20 mouse cellular contexts compared by ENCODE assay signal in genomic region chr9:58454886-58455285, GRCm38 (mm10). TPM values are rescaled to one million over a fixed set of nuclear protein-coding genes. Genes with fewer than 3 reads are reported as not detected.
DNase-seq lines count a peak whose midpoint lies in the region; ATAC-seq and TF ChIP-seq lines count a peak whose summit lies in the region.
"Had no signal": no experiment of that assay in that cellular context is flagged by ENCODE, and none has a peak within 500 bp of the region (broad histone marks: within the 10 kb centered on the region; RNA-seq: fewer than 3 reads in every experiment).

No protein-coding gene starts in this region.

- peak; percentile 79 for DNase-seq in kidney, adult 11 months
- peak; percentile 100 for DNase-seq in R1 (ENCODE audit: low read depth, low spot score)
- DNase-seq in kidney, postnatal 10 days = peak; percentile 18
- no peak for DNase-seq in natural killer cell, adult 2 months (ENCODE audit: low spot score in 2 of 2)
- no peak for DNase-seq in gastrocnemius, postnatal 4 days (ENCODE audit: low spot score in 2 of 2)
- DNase-seq: adrenal gland, adult 2 months; cerebellum, adult 2 months; gastrocnemius, postnatal 10 days; heart, postnatal 14 days; lung, postnatal 10 days; thymus, adult 18-20 months had no signal

- H3K27me3 ChIP-seq in kidney, embryonic 15.5 days = 0 out of 2 replicates have a peak, but pooled peaks cover 3% of the 10 kb centered on the region
- H3K27me3 ChIP-seq in C2C12 (ENCODE audit: control insufficient read depth, insufficient read depth, insufficient read length) = no peaks in the 10 kb centered on the region
- H3K27me3 ChIP-seq: embryonic facial prominence, embryonic 15.5 days; neural tube, embryonic 12.5 days; Patski had no signal

- H3ac ChIP-seq in C2C12 (ENCODE audit: control insufficient read depth, insufficient read length, low read depth) = no peak overlapping the region

- TF ChIP-seq CTCF in C2C12 (IDR thresholded peaks at IDR 0.05; ENCODE audit: control insufficient read depth, insufficient read depth, insufficient read length) = no peak

- no peak overlapping the region for H3K4me3 ChIP-seq in kidney, embryonic 15.5 days (replicated peaks)
- peak overlapping the region; percentile 34 for H3K4me3 ChIP-seq in C2C12 (ENCODE audit: insufficient read depth, poor library complexity, severe bottlenecking)
- H3K4me3 ChIP-seq: embryonic facial prominence, embryonic 15.5 days; heart, embryonic 10.5 days; layer of hippocampus, adult 2 months; limb, embryonic 12.5 days; liver, embryonic 15.5 days; neural tube, embryonic 12.5 days had no signal

- H3K79me2 ChIP-seq in C2C12 (ENCODE audit: control insufficient read depth, insufficient read depth) = peaks cover 35% of the 10 kb centered on the region

- H3K9ac ChIP-seq in kidney, embryonic 15.5 days = no peak overlapping the region
- H3K9ac ChIP-seq: embryonic facial prominence, embryonic 15.5 days; limb, embryonic 12.5 days; liver, embryonic 15.5 days; neural tube, embryonic 12.5 days had no signal

- no peak overlapping the region for H3K4me2 ChIP-seq in kidney, embryonic 15.5 days
- H3K4me2 ChIP-seq: embryonic facial prominence, embryonic 15.5 days; limb, embryonic 12.5 days; liver, embryonic 15.5 days; neural tube, embryonic 12.5 days had no signal

- peaks cover 14% of the 10 kb centered on the region for H3K4me1 ChIP-seq in kidney, embryonic 15.5 days
- H3K4me1 ChIP-seq: liver, embryonic 15.5 days had no signal

- H3K9me3 ChIP-seq in kidney, embryonic 15.5 days (replicated peaks) = no peaks in the 10 kb centered on the region
- H3K9me3 ChIP-seq: embryonic facial prominence, embryonic 15.5 days; heart, embryonic 10.5 days; limb, embryonic 12.5 days; liver, embryonic 15.5 days; neural tube, embryonic 12.5 days had no signal

- H3K79me3 ChIP-seq in C2C12 (ENCODE audit: low read depth) = peaks cover 12% of the 10 kb centered on the region

- no peak for ATAC-seq in kidney, embryonic 15.5 days (replicated peaks; ENCODE audit: low FRiP score)
- ATAC-seq: Patski had no signal

- H3K27ac ChIP-seq in kidney, embryonic 15.5 days = no peak overlapping the region
- H3K27ac ChIP-seq: embryonic facial prominence, embryonic 15.5 days; heart, embryonic 10.5 days; layer of hippocampus, adult 2 months; limb, embryonic 12.5 days; liver, embryonic 15.5 days; neural tube, embryonic 12.5 days had no signal

- WGBS in kidney, embryonic 15.5 days = 28% methylated on average over 3 of the region's 3 CpGs

- no peaks in the 10 kb centered on the region for H3K36me3 ChIP-seq in kidney, embryonic 15.5 days
- H3K36me3 ChIP-seq in C2C12 (ENCODE audit: control insufficient read depth, insufficient read depth) = no peaks in the 10 kb centered on the region
- H3K36me3 ChIP-seq: embryonic facial prominence, embryonic 15.5 days; heart, embryonic 10.5 days; limb, embryonic 12.5 days; liver, embryonic 15.5 days; neural tube, embryonic 12.5 days had no signal

TF ChIP-seq in C2C12, 6 proteins besides CTCF, POLR2A, EP300 and RAD21:
- TF ChIP-seq MYOD1 (IDR thresholded peaks at IDR 0.05; ENCODE audit: control insufficient read depth, insufficient read length, low read depth) = no peak
- TF ChIP-seq CEBPB (IDR thresholded peaks at IDR 0.05; ENCODE audit: low read depth) = no peak
- no peak for TF ChIP-seq MYOG (IDR thresholded peaks at IDR 0.05; ENCODE audit: control insufficient read depth, extremely low read depth, insufficient read length)
- TF ChIP-seq MAX (IDR thresholded peaks at IDR 0.05) = no peak
- TF ChIP-seq FOSL1 (IDR thresholded peaks at IDR 0.05; ENCODE audit: insufficient read depth, low read length, poor library complexity, severe bottlenecking) = no peak
- no peak for TF ChIP-seq USF1 (IDR thresholded peaks at IDR 0.05; ENCODE audit: low read depth)

RNA-seq across cellular contexts. Expression of gene Insyn1, which starts 33.5 kb away (rescaled TPM):
- 1.4 and 2.3 TPM in 2 replicates for polyA plus RNA-seq in kidney, embryonic 15.5 days (2015; fragmentation: Nextera tagmentation; extraction: Ambion mirVana)
- polyA plus RNA-seq in C2C12 (2012; fragmentation: generic; extraction: Trizol) = 23.3 TPM
- 10 to 100 TPM; 12.0 to 12.7 TPM for total RNA-seq in gastrocnemius, postnatal 4 days (2021)
- polyA plus RNA-seq: liver, embryonic 15.5 days had no signal

Comparison
In these comparisons a context has a peak if more than half of its experiments do, and no peak if none do; other contexts are left out.
1. DNase-seq: peak in kidney, adult 11 months (single experiment), R1 (single experiment) and kidney, postnatal 10 days (single experiment); none in natural killer cell, adult 2 months (0 of 2) and gastrocnemius, postnatal 4 days (0 of 2).